ENCODE assay signal across 11 mouse cellular contexts in genomic region chr4:136636983-136637562, GRCm38 (mm10). TPM values are rescaled to one million over a fixed set of nuclear protein-coding genes. Genes with fewer than 3 reads are reported as not detected.
DNase-seq lines count a peak whose midpoint lies in the region; ATAC-seq lines count a peak whose summit lies in the region.
"Had no signal": no experiment of that assay in that cellular context is flagged by ENCODE, and none has a peak within 500 bp of the region (broad histone marks: within the 10 kb centered on the region; RNA-seq: fewer than 3 reads in every experiment).

No protein-coding gene starts in this region.

- H3K9ac ChIP-seq in hindbrain, embryonic 11.5 days (ENCODE audit: low read depth, low read length), result peak overlapping the region; percentile 35
- peak overlapping the region; percentile 59 for H3K9ac ChIP-seq in midbrain, embryonic 11.5 days (ENCODE audit: low read length)

- no peaks in the 10 kb centered on the region for H3K36me3 ChIP-seq in heart, embryonic 10.5 days
- no peaks in the 10 kb centered on the region for H3K36me3 ChIP-seq in hindbrain, embryonic 11.5 days (ENCODE audit: control insufficient read depth, insufficient read depth, low read length)
- H3K36me3 ChIP-seq in midbrain, embryonic 11.5 days (ENCODE audit: control insufficient read depth, insufficient read depth, low read length), result no peaks in the 10 kb centered on the region

- peak overlapping the region; percentile 73 for H3K27ac ChIP-seq in heart, embryonic 10.5 days
- H3K27ac ChIP-seq in hindbrain, embryonic 11.5 days (ENCODE audit: low read depth, low read length), result no peak overlapping the region
- H3K27ac ChIP-seq in midbrain, embryonic 11.5 days (ENCODE audit: low read depth, low read length), result no peak overlapping the region

- no peaks in the 10 kb centered on the region for H3K9me3 ChIP-seq in heart, embryonic 10.5 days
- no peaks in the 10 kb centered on the region for H3K9me3 ChIP-seq in hindbrain, embryonic 11.5 days (ENCODE audit: control insufficient read depth, low read length)
- H3K9me3 ChIP-seq in midbrain, embryonic 11.5 days (ENCODE audit: control insufficient read depth, low read length), result no peaks in the 10 kb centered on the region

- 16% methylated on average over 37 of the region's 37 CpGs for WGBS in heart, embryonic 10.5 days
- 21% methylated on average over 36 of the region's 37 CpGs for WGBS in hindbrain, embryonic 11.5 days
- 22% methylated on average over 37 of the region's 37 CpGs for WGBS in midbrain, embryonic 11.5 days

- H3K4me1 ChIP-seq in heart, embryonic 10.5 days, result peaks cover 24% of the 10 kb centered on the region
- 0 out of 2 replicates have a peak, but pooled peaks cover 4% of the 10 kb centered on the region for H3K4me1 ChIP-seq in hindbrain, embryonic 11.5 days (replicated peaks; ENCODE audit: control insufficient read depth, insufficient read depth, low read length)
- peaks cover 16% of the 10 kb centered on the region for H3K4me1 ChIP-seq in midbrain, embryonic 11.5 days (ENCODE audit: control insufficient read depth, insufficient read depth, low read length)

- H3K4me3 ChIP-seq in heart, embryonic 10.5 days, result peak overlapping the region; percentile 65
- H3K4me3 ChIP-seq in hindbrain, embryonic 11.5 days (ENCODE audit: low read depth, low read length), result peak overlapping the region; percentile 44
- H3K4me3 ChIP-seq in midbrain, embryonic 11.5 days (ENCODE audit: low read depth, low read length), result peak overlapping the region; percentile 41

- ATAC-seq in hindbrain, embryonic 11.5 days (ENCODE audit: low FRiP score), result no peak
- ATAC-seq in midbrain, embryonic 11.5 days (ENCODE audit: low FRiP score), result peak; percentile 35
- ATAC-seq in inflammation-experienced regulatory T-cells, adult 6 months, result no peak

- no peak for DNase-seq in heart, embryonic 10.5 days (ENCODE audit: low spot score)
- no peak for DNase-seq in heart, adult 18-20 months
- DNase-seq in ES-CJ7 (ENCODE audit: low read depth, low spot score), result peak; percentile 21
- DNase-seq in hindbrain, embryonic 11.5 days (ENCODE audit: low spot score), result no peak
- DNase-seq in midbrain, embryonic 11.5 days (ENCODE audit: low spot score, missing footprints), result peak; percentile 92
- DNase-seq in cerebellum, adult 9-11 months, result no peak
- no peak for DNase-seq in Muller cell, postnatal 12 days (ENCODE audit: inconsistent ontology term)

- peaks cover 57% of the 10 kb centered on the region for H3K27me3 ChIP-seq in heart, embryonic 10.5 days (ENCODE audit: insufficient read depth, poor library complexity, severe bottlenecking)
- H3K27me3 ChIP-seq in hindbrain, embryonic 11.5 days (ENCODE audit: control insufficient read depth, insufficient read depth, low read length), result peaks cover 17% of the 10 kb centered on the region
- peaks cover 19% of the 10 kb centered on the region for H3K27me3 ChIP-seq in midbrain, embryonic 11.5 days (ENCODE audit: control insufficient read depth, insufficient read depth, low read length)

- peak overlapping the region; percentile 69 for H3K4me2 ChIP-seq in hindbrain, embryonic 11.5 days (replicated peaks; ENCODE audit: low read depth, low read length)
- H3K4me2 ChIP-seq in midbrain, embryonic 11.5 days, result peak overlapping the region; percentile 81

RNA-seq across cellular contexts. Expression of gene Lactbl1, which starts 14.7 kb away (rescaled TPM):
- not detected in 2 replicates for polyA plus RNA-seq in heart, embryonic 10.5 days (2016; fragmentation: Nextera tagmentation; extraction: Ambion mirVana)
- total RNA-seq in heart, adult 18-20 months (2021), result not detected
- not detected in 2 replicates for polyA plus RNA-seq in hindbrain, embryonic 11.5 days (2014; fragmentation: Nextera tagmentation; extraction: Ambion mirVana)
- 0.06 TPM in 1 of 2 replicates, not detected in the other for polyA plus RNA-seq in midbrain, embryonic 11.5 days (2014; fragmentation: Nextera tagmentation; extraction: Ambion mirVana)
- polyA plus RNA-seq in inflammation-experienced regulatory T-cells, adult 6 months (2017; shearing (Covaris generic)), result under 1 TPM in 1 of 3 experiments, not detected in 2; 0.16 TPM
- polyA plus RNA-seq: C2C12 had no signal

RNA-seq across cellular contexts. Expression of gene Tex46, which starts 26.8 kb away (rescaled TPM):
- polyA plus RNA-seq in heart, embryonic 10.5 days (2016; fragmentation: Nextera tagmentation; extraction: Ambion mirVana), result not detected in 2 replicates
- not detected for total RNA-seq in heart, adult 18-20 months (2021)
- not detected in 2 replicates for polyA plus RNA-seq in hindbrain, embryonic 11.5 days (2014; fragmentation: Nextera tagmentation; extraction: Ambion mirVana)
- polyA plus RNA-seq in midbrain, embryonic 11.5 days (2014; fragmentation: Nextera tagmentation; extraction: Ambion mirVana), result not detected in 2 replicates
- polyA plus RNA-seq in inflammation-experienced regulatory T-cells, adult 6 months (2017; shearing (Covaris generic)), result not detected
- total RNA-seq: hematopoietic stem cell, adult 5-6 weeks had no signal
- polyA plus RNA-seq: brain, embryonic 14.5 days; C2C12 had no signal

RNA-seq across cellular contexts. Expression of gene Kdm1a, which starts 34.5 kb away (rescaled TPM):
- 31.5 and 50.1 TPM in 2 replicates for polyA plus RNA-seq in heart, embryonic 10.5 days (2016; fragmentation: Nextera tagmentation; extraction: Ambion mirVana)
- total RNA-seq in heart, adult 18-20 months (2021), result 10 to 100 TPM; 28.2 to 30.6 TPM
- 91.7 and 102 TPM in 2 replicates for polyA plus RNA-seq in hindbrain, embryonic 11.5 days (2014; fragmentation: Nextera tagmentation; extraction: Ambion mirVana)
- polyA plus RNA-seq in midbrain, embryonic 11.5 days (2014; fragmentation: Nextera tagmentation; extraction: Ambion mirVana), result 89.6 and 92.3 TPM in 2 replicates
- 10 to 100 TPM; 12.3 to 23.7 (median 23.2) TPM for polyA plus RNA-seq in inflammation-experienced regulatory T-cells, adult 6 months (2017; shearing (Covaris generic))

Comparison
In these comparisons a context has a peak if more than half of its experiments do, and no peak if none do; other contexts are left out.
1. DNase-seq: peak in ES-CJ7 (single experiment) and midbrain, embryonic 11.5 days (single experiment); none in heart, embryonic 10.5 days (single experiment), heart, adult 18-20 months (0 of 2), hindbrain, embryonic 11.5 days (single experiment), cerebellum, adult 9-11 months (single experiment) and Muller cell, postnatal 12 days (single experiment).
2. Peak in every context shown above with its lines, with median percentiles within 50 percentile points of each other: H3K4me3 ChIP-seq.